Comparison of ENCODE assay signal across 8 mouse cellular contexts in the genomic region with DNA sequence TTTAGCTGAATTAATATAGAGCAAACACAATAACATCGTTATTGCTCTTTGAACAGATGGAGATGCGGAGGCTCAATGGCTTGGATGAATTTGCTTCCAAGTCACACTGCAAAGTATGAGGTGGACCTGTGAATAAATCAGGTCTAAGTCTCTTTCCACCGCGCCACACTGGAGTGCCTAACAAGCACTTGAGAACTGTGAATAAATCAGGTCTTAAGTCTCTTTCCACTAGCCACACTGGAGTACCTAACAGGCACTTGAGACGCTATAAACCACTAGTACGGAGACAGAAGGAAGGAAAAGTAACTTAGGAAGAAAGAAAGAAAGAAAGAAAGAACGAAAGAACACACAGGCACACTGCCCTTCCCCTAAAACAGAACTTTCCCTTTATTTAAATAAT. TPM values are rescaled to one million over a fixed set of nuclear protein-coding genes. Genes with fewer than 3 reads are reported as not detected.
A peak's percentile ranks its signal among the peaks of the same experiment; 100 is the strongest.
DNase-seq lines count a peak whose midpoint lies in the region; ATAC-seq lines count a peak whose summit lies in the region.

No protein-coding gene starts in this region.

- DNase-seq in heart, postnatal 36 days, result no peak
- DNase-seq in embryo, embryonic 10.5 days (ENCODE audit: low spot score), result peak; percentile 53
- DNase-seq in limb, embryonic 11.5 days (ENCODE audit: low spot score), result peak; percentile 37
- peak; percentile 19 for DNase-seq in midbrain, embryonic 14.5 days
- no peak for DNase-seq in layer of hippocampus, postnatal 25 days (ENCODE audit: extremely low spot score in 1 of 2, low spot score in 1 of 2)
- DNase-seq in cerebellum, adult 9-11 months, result no peak
- no peak for DNase-seq in urinary bladder, postnatal 10 days (ENCODE audit: low spot score)

- H3K27ac ChIP-seq in heart, embryonic 15.5 days, result peak overlapping the region; percentile 93
- no peak overlapping the region for H3K27ac ChIP-seq in limb, embryonic 11.5 days (replicated peaks; ENCODE audit: low read depth, low read length)
- no peak overlapping the region for H3K27ac ChIP-seq in midbrain, embryonic 14.5 days (replicated peaks; ENCODE audit: low read depth, low read length)

- H3K36me3 ChIP-seq in heart, embryonic 15.5 days, result no peaks in the 10 kb centered on the region
- H3K36me3 ChIP-seq in limb, embryonic 11.5 days (ENCODE audit: control insufficient read depth, insufficient read depth, low read length), result no peaks in the 10 kb centered on the region
- no peaks in the 10 kb centered on the region for H3K36me3 ChIP-seq in midbrain, embryonic 14.5 days (ENCODE audit: control insufficient read depth, insufficient read depth, low read length)

- peak overlapping the region; percentile 96 for H3K9ac ChIP-seq in heart, embryonic 15.5 days
- H3K9ac ChIP-seq in limb, embryonic 11.5 days (ENCODE audit: low read length), result peak overlapping the region; percentile 85; the same call in 1 of the 2 replicates
- H3K9ac ChIP-seq in midbrain, embryonic 14.5 days (replicated peaks; ENCODE audit: low read length), result peak overlapping the region; percentile 87; the same call in 1 of the 2 replicates

- H3K27me3 ChIP-seq in heart, embryonic 15.5 days, result no peaks in the 10 kb centered on the region
- no peaks in the 10 kb centered on the region for H3K27me3 ChIP-seq in limb, embryonic 11.5 days (ENCODE audit: control insufficient read depth, insufficient read depth, low read length)
- H3K27me3 ChIP-seq in midbrain, embryonic 14.5 days (ENCODE audit: control insufficient read depth, insufficient read depth, low read length), result no peaks in the 10 kb centered on the region

- 18% methylated on average over 7 of the region's 7 CpGs for WGBS in heart, embryonic 15.5 days
- 15% methylated on average over 7 of the region's 7 CpGs for WGBS in limb, embryonic 11.5 days
- 19% methylated on average over 7 of the region's 7 CpGs for WGBS in midbrain, embryonic 14.5 days

- no peaks in the 10 kb centered on the region for H3K9me3 ChIP-seq in heart, embryonic 15.5 days (replicated peaks)
- no peaks in the 10 kb centered on the region for H3K9me3 ChIP-seq in limb, embryonic 11.5 days (ENCODE audit: control insufficient read depth, low read length)
- no peaks in the 10 kb centered on the region for H3K9me3 ChIP-seq in midbrain, embryonic 14.5 days (ENCODE audit: control insufficient read depth, low read length)

- H3K4me3 ChIP-seq in heart, embryonic 15.5 days, result peak overlapping the region; percentile 97
- H3K4me3 ChIP-seq in limb, embryonic 11.5 days (ENCODE audit: low read depth, low read length), result peak overlapping the region; percentile 95
- peak overlapping the region; percentile 91 for H3K4me3 ChIP-seq in midbrain, embryonic 14.5 days (replicated peaks; ENCODE audit: low read depth, low read length)

- ATAC-seq in heart, embryonic 15.5 days (replicated peaks; ENCODE audit: insufficient number of reproducible peaks, insufficient read depth, low FRiP score, low read depth), result no peak
- no peak for ATAC-seq in limb, embryonic 11.5 days (ENCODE audit: insufficient number of reproducible peaks, low FRiP score, low TSS enrichment, low read depth)
- ATAC-seq in midbrain, embryonic 14.5 days (ENCODE audit: low FRiP score, low TSS enrichment), result no peak

- H3K4me2 ChIP-seq in heart, embryonic 15.5 days, result peak overlapping the region; percentile 73
- H3K4me2 ChIP-seq in limb, embryonic 11.5 days (ENCODE audit: low read depth, severe bottlenecking), result peak overlapping the region; percentile 59
- peak overlapping the region; percentile 67 for H3K4me2 ChIP-seq in midbrain, embryonic 14.5 days (ENCODE audit: low read length)

- intact Hi-C loops in heart, postnatal 36 days (cut with DNase I), result no loop called here

- H3K4me1 ChIP-seq in heart, embryonic 15.5 days (replicated peaks), result peaks cover 24% of the 10 kb centered on the region
- H3K4me1 ChIP-seq in limb, embryonic 11.5 days (ENCODE audit: control insufficient read depth, insufficient read depth, low read length), result no peaks in the 10 kb centered on the region
- H3K4me1 ChIP-seq in midbrain, embryonic 14.5 days (ENCODE audit: control insufficient read depth, insufficient read depth, low read length), result peaks cover 12% of the 10 kb centered on the region

RNA-seq across cellular contexts. Expression of a gene that starts 1.3 kb away (rescaled TPM):
- polyA plus RNA-seq in heart, embryonic 15.5 days (2015; fragmentation: Nextera tagmentation; extraction: Ambion mirVana), result 53.5 and 55.6 TPM in 2 replicates
- 100 to 1,000 TPM in 1 of 2 experiments, 10 to 100 TPM in 1; 89.0 to 105 TPM for total RNA-seq in heart, postnatal 36 days (2021)
- 77.0 and 77.1 TPM in 2 replicates for polyA plus RNA-seq in limb, embryonic 11.5 days (2014; fragmentation: Nextera tagmentation; extraction: Ambion mirVana)
- polyA plus RNA-seq in midbrain, embryonic 14.5 days (2014; fragmentation: Nextera tagmentation; extraction: Ambion mirVana), result 90.9 and 92.3 TPM in 2 replicates
- 10 to 100 TPM; 90.2 to 97.7 TPM for total RNA-seq in layer of hippocampus, postnatal 25 days (2021)

Comparison
In these comparisons a context has a peak if more than half of its experiments do, and no peak if none do; other contexts are left out.
1. DNase-seq: peak in embryo, embryonic 10.5 days (single experiment), limb, embryonic 11.5 days (single experiment) and midbrain, embryonic 14.5 days (single experiment); none in heart, postnatal 36 days (0 of 2), layer of hippocampus, postnatal 25 days (0 of 2), cerebellum, adult 9-11 months (single experiment) and urinary bladder, postnatal 10 days (single experiment).
2. Peak in every context shown above with its lines, with median percentiles within 50 percentile points of each other: H3K4me2 ChIP-seq, H3K4me3 ChIP-seq and H3K9ac ChIP-seq.